Mouse (Mus musculus): ENCODE measurements around the gene Ltbp3.

DNA sequence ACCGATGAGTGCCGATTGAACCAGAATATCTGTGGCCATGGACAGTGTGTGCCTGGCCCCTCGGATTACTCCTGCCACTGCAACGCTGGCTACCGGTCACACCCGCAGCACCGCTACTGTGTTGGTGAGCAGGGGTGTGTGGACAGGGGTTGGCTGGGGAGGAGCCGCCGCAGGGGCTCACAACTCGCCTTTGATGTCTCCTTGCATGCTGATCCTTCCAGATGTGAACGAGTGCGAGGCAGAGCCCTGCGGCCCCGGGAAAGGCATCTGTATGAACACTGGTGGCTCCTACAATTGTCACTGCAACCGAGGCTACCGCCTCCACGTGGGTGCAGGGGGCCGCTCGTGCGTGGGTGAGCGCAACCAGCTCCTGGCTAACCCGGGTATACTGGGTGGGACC is 10.2 kb downstream of the Ltbp3 start:
- TF ChIP-seq CTCF (IDR thresholded peaks at IDR 0.05; ENCODE audit: control insufficient read depth, insufficient read depth, insufficient replicate concordance, low read depth, low read length) (no peak), POLR2A (IDR thresholded peaks at IDR 0.05; ENCODE audit: control insufficient read depth, low read depth, low read length) (no peak)

Measured in testis, adult 2 months (tissue).